Mouse (Mus musculus) gastrocnemius, postnatal 4 days (tissue): ENCODE measurements around the gene Pdia5. TPM values are rescaled to one million over a fixed set of nuclear protein-coding genes. Genes with fewer than 3 reads are reported as not detected.

ENCODE experiments used
- DNase-seq, 2 experiments: peaks; one replicate each; pipeline ENCODE4 v3.0.0; 2021 to 2022; ENCODE audit warnings: low spot score in 2 of 2, mixed read lengths in 2 of 2
- total RNA-seq, 2 experiments: library from RNA; stranded (reverse); gene quantifications; 2 replicates each; pipeline ENCODE4 v1.2.3; 2021

Pdia5 gene
- total RNA-seq, 2 experiments from 2014 or later: 16.9 to 19.6 TPM

GRCm38 (mm10) chr16:35485711-35486110 is 5.0 kb downstream of the Pdia5 start:
- no peak for DNase-seq

GRCm38 (mm10) chr16:35484526-35485233 is 6.0 kb downstream of the Pdia5 start:
- no peak for DNase-seq

- no peak for DNase-seq
These were observed 6.6 kb downstream of the Pdia5 start for GRCm38 (mm10) chr16:35484105-35484504.

- DNase-seq: no peak
These were observed 11.4 kb downstream of the Pdia5 start for GRCm38 (mm10) chr16:35479301-35479700.

GRCm38 (mm10) chr16:35477273-35477672 is 13.4 kb downstream of the Pdia5 start:
- no peak for DNase-seq

GRCm38 (mm10) chr16:35472569-35473275 is 18.0 kb downstream of the Pdia5 start:
- DNase-seq: no peak

GRCm38 (mm10) chr16:35471841-35472568 is 18.7 kb downstream of the Pdia5 start:
- no peak for DNase-seq

- DNase-seq: no peak
These were observed 19.7 kb downstream of the Pdia5 start for GRCm38 (mm10) chr16:35470983-35471382.

- no peak for DNase-seq
These were observed 20.6 kb downstream of the Pdia5 start for GRCm38 (mm10) chr16:35470096-35470495.

- no peak for DNase-seq
These were observed 21.7 kb downstream of the Pdia5 start for GRCm38 (mm10) chr16:35469016-35469415.

GRCm38 (mm10) chr16:35467044-35467443 is 23.6 kb downstream of the Pdia5 start:
- DNase-seq: no peak

GRCm38 (mm10) chr16:35465808-35466351 is 24.8 kb downstream of the Pdia5 start:
- DNase-seq: no peak

- DNase-seq: no peak
These were observed 25.9 kb downstream of the Pdia5 start for GRCm38 (mm10) chr16:35464686-35465308.

- DNase-seq: no peak
These were observed 27.0 kb downstream of the Pdia5 start for GRCm38 (mm10) chr16:35463708-35464107.

- no peak for DNase-seq
These were observed 27.7 kb downstream of the Pdia5 start for GRCm38 (mm10) chr16:35462955-35463354.

GRCm38 (mm10) chr16:35459584-35459983 is 31.1 kb downstream of the Pdia5 start:
- DNase-seq: no peak

GRCm38 (mm10) chr16:35458297-35458696 is 32.4 kb downstream of the Pdia5 start:
- no peak for DNase-seq

- DNase-seq: no peak
These were observed 33.2 kb downstream of the Pdia5 start for GRCm38 (mm10) chr16:35457488-35457887.

GRCm38 (mm10) chr16:35457011-35457419 is 33.7 kb downstream of the Pdia5 start:
- no peak for DNase-seq

- no peak for DNase-seq
These were observed 34.4 kb downstream of the Pdia5 start for GRCm38 (mm10) chr16:35456305-35456704.

GRCm38 (mm10) chr16:35455822-35456221 is 34.9 kb downstream of the Pdia5 start:
- DNase-seq: no peak
